Mouse (Mus musculus): ENCODE results near the gene Sik2.

- TF ChIP-seq CTCF (conservative IDR thresholded peaks at IDR 0.05; ENCODE audit: low read length) (no peak), NANOG (IDR thresholded peaks at IDR 0.05; ENCODE audit: borderline replicate concordance, low read length) (no peak), POU5F1 (IDR thresholded peaks at IDR 0.05; ENCODE audit: borderline replicate concordance, low read length) (no peak)
These were observed 153.6 kb downstream of the Sik2 start for GRCm38 (mm10) chr9:50855133-50855766.
